Mouse (Mus musculus): ENCODE results near the gene Ccdc183. TPM values are rescaled to one million over a fixed set of nuclear protein-coding genes. Genes with fewer than 3 reads are reported as not detected.

Gene Ccdc183
- polyA plus RNA-seq, 1 experiment from 2014 or later, result 0.09 TPM

- Histone ChIP-seq H3K36me3 (peaks cover 49% of the 10 kb centered on the region), H3K4me3 (replicated peaks) (no peak overlapping the region), H3K9ac (no peak overlapping the region), H3K27ac (no peak overlapping the region), H3K9me3 (replicated peaks) (no peaks in the 10 kb centered on the region), H3K4me2 (no peak overlapping the region), H3K27me3 (peaks cover 39% of the 10 kb centered on the region), H3K4me1 (replicated peaks) (peaks cover 60% of the 10 kb centered on the region)
- 43% methylated on average over 12 of the region's 12 CpGs for WGBS (ENCODE audit: insufficient replicate concordance)
- ATAC-seq (ENCODE audit: low read depth) (no peak), DNase-seq (no peak)
Measured at GRCm38 (mm10) chr2:25582466-25583119, 34.9 kb downstream of the Ccdc183 start.

GRCm38 (mm10) chr2:25581901-25582301 is 35.6 kb downstream of the Ccdc183 start:
- no peak overlapping the region for H3K4me3 ChIP-seq (replicated peaks)
- no peak for DNase-seq
- H3K27me3 ChIP-seq, result peaks cover 46% of the 10 kb centered on the region
- ATAC-seq (ENCODE audit: low read depth), result peak; percentile 8; the same call in 1 of the 2 replicates
- H3K4me1 ChIP-seq (replicated peaks), result peaks cover 65% of the 10 kb centered on the region
- peaks cover 42% of the 10 kb centered on the region for H3K36me3 ChIP-seq
- no peaks in the 10 kb centered on the region for H3K9me3 ChIP-seq (replicated peaks)
- H3K27ac ChIP-seq, result peak overlapping the region; percentile 10; the same call in 1 of the 2 replicates
- peak overlapping the region; percentile 65; the same call in 1 of the 2 replicates for H3K4me2 ChIP-seq
- H3K9ac ChIP-seq, result no peak overlapping the region
- WGBS (ENCODE audit: insufficient replicate concordance), result 10% methylated on average over 6 of the region's 6 CpGs

- peak within 1 kb of the TSS; percentile 65 for H3K4me2 ChIP-seq
- ATAC-seq (ENCODE audit: low read depth) (peak; percentile 68), DNase-seq (peak; percentile 57)
- no peaks in the 10 kb centered on the region for H3K9me3 ChIP-seq (replicated peaks)
- peaks cover 37% of the 10 kb centered on the region for H3K36me3 ChIP-seq
- H3K9ac ChIP-seq, result no peak within 1 kb of the TSS
- H3K27me3 ChIP-seq, result peaks cover 51% of the 10 kb centered on the region
- WGBS (ENCODE audit: insufficient replicate concordance), result 4% methylated on average over 19 of the region's 19 CpGs
- peak within 1 kb of the TSS; percentile 32 for H3K4me3 ChIP-seq (replicated peaks)
- H3K4me1 ChIP-seq (replicated peaks), result peaks cover 65% of the 10 kb centered on the region
- H3K27ac ChIP-seq, result peak within 1 kb of the TSS; percentile 10; the same call in 1 of the 2 replicates
Measured at GRCm38 (mm10) chr2:25581294-25581864, 36.1 kb downstream of the Ccdc183 start, which contains the start of gene Ajm1. Gene Ajm1 (minus strand): TSS chr2:25581757.

- no peaks in the 10 kb centered on the region for H3K9me3 ChIP-seq (replicated peaks)
- 19% methylated on average over 6 of the region's 6 CpGs for whole genome bisulfite sequencing (ENCODE audit: insufficient replicate concordance)
- peaks cover 70% of the 10 kb centered on the region for H3K4me1 ChIP-seq (replicated peaks)
- H3K9ac ChIP-seq, result no peak overlapping the region
- no peak overlapping the region for H3K4me3 ChIP-seq (replicated peaks)
- ATAC-seq (ENCODE audit: low read depth), result no peak
- DNase-seq, result no peak
- H3K27me3 ChIP-seq, result peaks cover 58% of the 10 kb centered on the region
- H3K27ac ChIP-seq, result no peak overlapping the region
- H3K4me2 ChIP-seq, result peak overlapping the region; percentile 65; the same call in 1 of the 2 replicates
- H3K36me3 ChIP-seq, result peaks cover 29% of the 10 kb centered on the region
Measured at GRCm38 (mm10) chr2:25580621-25581101, 36.8 kb downstream of the Ccdc183 start.

GRCm38 (mm10) chr2:25579737-25580460 is 37.6 kb downstream of the Ccdc183 start:
- Histone ChIP-seq H3K9ac (no peak overlapping the region), H3K4me1 (replicated peaks) (peaks cover 76% of the 10 kb centered on the region), H3K36me3 (peaks cover 22% of the 10 kb centered on the region), H3K4me3 (replicated peaks) (peak overlapping the region; percentile 31), H3K4me2 (peak overlapping the region; percentile 24), H3K9me3 (replicated peaks) (no peaks in the 10 kb centered on the region), H3K27me3 (peaks cover 62% of the 10 kb centered on the region), H3K27ac (no peak overlapping the region)
- ATAC-seq (ENCODE audit: low read depth) (no peak), DNase-seq (no peak)
- WGBS (ENCODE audit: insufficient replicate concordance), result 5% methylated on average over 27 of the region's 27 CpGs

GRCm38 (mm10) chr2:25578796-25579736 is 38.4 kb downstream of the Ccdc183 start:
- WGBS (ENCODE audit: insufficient replicate concordance), result 6% methylated on average over 77 of the region's 77 CpGs
- Histone ChIP-seq H3K4me3 (replicated peaks) (peak overlapping the region; percentile 31), H3K9me3 (replicated peaks) (no peaks in the 10 kb centered on the region), H3K36me3 (peaks cover 13% of the 10 kb centered on the region), H3K4me1 (replicated peaks) (peaks cover 80% of the 10 kb centered on the region), H3K27me3 (peaks cover 62% of the 10 kb centered on the region), H3K4me2 (peak overlapping the region; percentile 24), H3K9ac (no peak overlapping the region), H3K27ac (no peak overlapping the region)
- ATAC-seq (ENCODE audit: low read depth) (no peak), DNase-seq (no peak)

- H3K9ac ChIP-seq, result no peak overlapping the region
- H3K27me3 ChIP-seq, result peaks cover 62% of the 10 kb centered on the region
- WGBS (ENCODE audit: insufficient replicate concordance), result 7% methylated on average over 75 of the region's 75 CpGs
- no peak for DNase-seq
- no peak overlapping the region for H3K27ac ChIP-seq
- peak overlapping the region; percentile 23 for H3K4me3 ChIP-seq (replicated peaks)
- peaks cover 5% of the 10 kb centered on the region; the same call in 1 of the 2 replicates for H3K36me3 ChIP-seq
- peaks cover 82% of the 10 kb centered on the region for H3K4me1 ChIP-seq (replicated peaks)
- no peak for ATAC-seq (ENCODE audit: low read depth)
- H3K4me2 ChIP-seq, result peak overlapping the region; percentile 28
- no peaks in the 10 kb centered on the region for H3K9me3 ChIP-seq (replicated peaks)
Measured at GRCm38 (mm10) chr2:25577951-25578795, 39.3 kb downstream of the Ccdc183 start.

GRCm38 (mm10) chr2:25576965-25577891 is 40.2 kb downstream of the Ccdc183 start:
- DNase-seq (no peak), ATAC-seq (ENCODE audit: low read depth) (no peak)
- H3K9ac ChIP-seq, result no peak overlapping the region
- H3K27ac ChIP-seq, result no peak overlapping the region
- peak overlapping the region; percentile 28 for H3K4me2 ChIP-seq
- H3K9me3 ChIP-seq (replicated peaks), result no peaks in the 10 kb centered on the region
- H3K4me3 ChIP-seq (replicated peaks), result peak overlapping the region; percentile 23
- no peaks in the 10 kb centered on the region for H3K36me3 ChIP-seq
- 19% methylated on average over 88 of the region's 92 CpGs for WGBS (ENCODE audit: insufficient replicate concordance)
- H3K4me1 ChIP-seq (replicated peaks), result peaks cover 81% of the 10 kb centered on the region
- peaks cover 62% of the 10 kb centered on the region for H3K27me3 ChIP-seq
